Mouse (Mus musculus) neutrophil, adult 59 days (primary cell): ENCODE measurements around the gene Olfr599. TPM values are rescaled to one million over a fixed set of nuclear protein-coding genes. Genes with fewer than 3 reads are reported as not detected.

ENCODE experiments used
- total RNA-seq, 2 experiments: library from RNA; stranded (reverse); gene quantifications; 1 replicate in 1 of 2; 2 replicates in 1 of 2; pipeline ENCODE4 v1.2.4; 2023

The Olfr599 gene
- not detected for total RNA-seq

DNA sequence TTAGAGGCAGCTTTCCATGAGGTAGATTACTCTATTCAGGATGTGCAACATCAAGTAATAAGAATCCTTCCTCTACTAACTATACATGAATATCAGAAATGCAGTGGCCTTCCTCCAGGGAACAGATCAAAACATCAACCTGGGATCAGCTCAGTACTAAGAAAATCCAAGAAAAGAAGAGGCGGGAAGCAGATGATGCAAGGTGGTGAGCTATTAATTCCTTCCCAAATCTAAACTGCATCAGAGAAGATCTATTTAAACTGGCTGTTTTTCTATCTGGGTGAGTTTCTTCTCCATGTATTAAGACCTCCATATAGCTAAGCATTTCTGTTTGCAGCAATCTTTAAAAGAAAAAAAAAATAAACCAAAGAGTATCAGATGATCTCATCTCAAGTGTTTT, at the start of gene Olfr599:
Gene Olfr599 (plus strand): TSS at position 301 of the 400 bp plus-strand sequence.

GRCm38 (mm10) chr7:103305348-103305747, 30.4 kb upstream of the Olfr599 start, which contains the start of gene Olfr596:
Gene Olfr596 (plus strand): TSS chr7:103305648.

GRCm38 (mm10) chr7:103316015-103316414, 19.7 kb upstream of the Olfr599 start, which contains the start of gene Olfr597:
Gene Olfr597 (plus strand): TSS chr7:103316315.

DNA sequence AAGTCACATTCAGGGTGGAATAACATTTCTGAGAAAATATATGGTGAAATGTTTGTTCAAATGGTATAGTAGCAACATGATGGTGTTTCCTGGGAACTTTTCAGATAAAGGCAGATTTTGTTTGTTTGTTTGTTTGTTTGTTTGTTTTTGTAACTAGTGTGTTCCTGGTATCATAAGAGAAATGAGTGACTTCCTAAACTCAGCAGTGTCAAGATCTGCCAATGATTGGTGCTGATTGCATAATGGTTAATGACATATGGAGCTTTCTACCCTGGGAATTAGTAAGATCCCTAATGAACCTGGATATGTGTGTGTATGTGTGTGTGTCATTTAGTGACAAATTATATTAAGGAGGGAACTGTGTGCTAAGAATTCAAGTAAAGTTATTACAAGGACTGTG, 12.4 kb upstream of the Olfr599 start, which contains the start of gene Olfr598:
Gene Olfr598 (plus strand): TSS at position 301 of the 400 bp plus-strand sequence.

GRCm38 (mm10) chr7:103349569-103349968, 13.9 kb downstream of the Olfr599 start, which contains the start of gene Olfr600:
Gene Olfr600 (minus strand): TSS chr7:103349669.

DNA sequence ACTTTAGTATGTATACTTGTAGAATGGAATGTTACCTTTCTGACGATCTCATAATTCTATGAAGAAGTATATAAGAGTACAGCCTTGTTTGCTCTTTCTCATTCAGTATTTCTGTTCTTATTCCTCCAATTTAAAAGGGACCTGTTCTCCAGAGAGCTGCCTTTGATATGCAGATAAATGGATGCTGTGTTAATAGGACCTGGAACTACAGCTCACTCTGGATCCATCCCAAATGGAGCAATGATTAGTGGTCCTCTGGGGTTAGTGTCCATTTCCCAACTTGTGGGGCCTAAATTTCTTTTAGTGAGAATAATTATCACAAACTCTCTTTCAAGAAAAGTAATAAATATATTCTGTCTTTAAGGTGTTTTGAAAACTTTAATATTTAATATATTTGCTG, 26.8 kb downstream of the Olfr599 start, which contains the start of gene Olfr601:
Gene Olfr601 (minus strand): TSS at position 101 of the 400 bp plus-strand sequence.

DNA sequence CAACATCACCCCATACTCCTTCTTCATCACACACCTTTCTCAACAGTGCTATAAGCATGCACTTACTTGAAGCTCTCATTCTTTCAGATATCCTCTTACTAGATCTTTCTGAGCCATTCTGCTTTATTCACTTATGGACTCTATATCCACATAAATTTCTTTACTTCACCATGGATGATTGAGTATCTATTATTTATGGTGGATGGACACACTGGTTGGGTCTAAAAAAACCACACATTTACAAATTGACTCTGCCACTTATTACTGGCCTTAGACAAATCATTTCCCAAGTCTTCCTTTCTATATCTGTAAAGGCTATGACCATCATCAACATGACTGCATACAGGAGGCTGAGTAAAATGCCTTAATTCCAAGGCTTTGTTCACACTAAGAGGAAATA, 50.4 kb downstream of the Olfr599 start, which contains the start of gene Olfr603:
Gene Olfr603 (minus strand): TSS at position 101 of the 400 bp plus-strand sequence.

Other genes starting within 250 kb of the Olfr599 start
- gene Olfr585, start 238.2 kb upstream of the Olfr599 start, total RNA-seq = not detected
- gene Olfr586, start 210.3 kb upstream of the Olfr599 start, total RNA-seq = not detected
- gene Olfr588-ps1, start 195.0 kb upstream of the Olfr599 start, total RNA-seq = not detected
- not detected for gene Olfr589, start 179.6 kb upstream of the Olfr599 start, total RNA-seq
- gene Olfr591, start 157.6 kb upstream of the Olfr599 start, total RNA-seq = not detected
- gene Olfr592, start 151.1 kb upstream of the Olfr599 start, total RNA-seq = not detected
- gene Olfr593, start 124.1 kb upstream of the Olfr599 start, total RNA-seq = not detected
- gene Olfr594, start 118.9 kb upstream of the Olfr599 start, total RNA-seq = not detected
- not detected for gene Usp17ld, start 83.4 kb upstream of the Olfr599 start, total RNA-seq
- not detected for gene Olfr596, start 30.3 kb upstream of the Olfr599 start, total RNA-seq
- not detected for gene Olfr597, start 19.6 kb upstream of the Olfr599 start, total RNA-seq
- not detected for gene Olfr598, start 12.3 kb upstream of the Olfr599 start, total RNA-seq
- not detected for gene Olfr600, start 13.8 kb downstream of the Olfr599 start, total RNA-seq
- gene Olfr601, start 26.7 kb downstream of the Olfr599 start, total RNA-seq = not detected
- not detected for gene Olfr603, start 50.3 kb downstream of the Olfr599 start, total RNA-seq
- gene Usp17lc, start 79.2 kb downstream of the Olfr599 start, total RNA-seq = not detected
- not detected for gene Olfr605, start 109.5 kb downstream of the Olfr599 start, total RNA-seq
- gene Olfr606, start 113.1 kb downstream of the Olfr599 start, total RNA-seq = not detected
- not detected for gene Olfr607, start 128.2 kb downstream of the Olfr599 start, total RNA-seq
- gene Olfr608, start 134.0 kb downstream of the Olfr599 start, total RNA-seq = not detected
- not detected for gene Olfr609, start 162.1 kb downstream of the Olfr599 start, total RNA-seq
- not detected for gene Olfr610, start 176.2 kb downstream of the Olfr599 start, total RNA-seq
- not detected for gene Olfr611, start 184.9 kb downstream of the Olfr599 start, total RNA-seq
- gene Olfr612, start 206.8 kb downstream of the Olfr599 start, total RNA-seq = not detected
- gene Olfr613, start 212.2 kb downstream of the Olfr599 start, total RNA-seq = not detected
- not detected for gene Olfr615, start 220.2 kb downstream of the Olfr599 start, total RNA-seq
- not detected for gene Olfr616, start 233.2 kb downstream of the Olfr599 start, total RNA-seq
- gene Olfr617, start 237.1 kb downstream of the Olfr599 start, total RNA-seq = not detected